Mouse (Mus musculus) gastrocnemius, adult 18-20 months (tissue): ENCODE measurements at regions not wholly inside any gene's neighbourhood (a gene's known extent, or its start where the extent isn't known, plus 50 kb on each side); places are given as distances from the start of the nearest gene placed in this dataset.

ENCODE experiments used
- DNase-seq: peaks from one replicate; pipeline ENCODE4 v3.0.0; 2021; ENCODE audit warnings: low spot score

DNA sequence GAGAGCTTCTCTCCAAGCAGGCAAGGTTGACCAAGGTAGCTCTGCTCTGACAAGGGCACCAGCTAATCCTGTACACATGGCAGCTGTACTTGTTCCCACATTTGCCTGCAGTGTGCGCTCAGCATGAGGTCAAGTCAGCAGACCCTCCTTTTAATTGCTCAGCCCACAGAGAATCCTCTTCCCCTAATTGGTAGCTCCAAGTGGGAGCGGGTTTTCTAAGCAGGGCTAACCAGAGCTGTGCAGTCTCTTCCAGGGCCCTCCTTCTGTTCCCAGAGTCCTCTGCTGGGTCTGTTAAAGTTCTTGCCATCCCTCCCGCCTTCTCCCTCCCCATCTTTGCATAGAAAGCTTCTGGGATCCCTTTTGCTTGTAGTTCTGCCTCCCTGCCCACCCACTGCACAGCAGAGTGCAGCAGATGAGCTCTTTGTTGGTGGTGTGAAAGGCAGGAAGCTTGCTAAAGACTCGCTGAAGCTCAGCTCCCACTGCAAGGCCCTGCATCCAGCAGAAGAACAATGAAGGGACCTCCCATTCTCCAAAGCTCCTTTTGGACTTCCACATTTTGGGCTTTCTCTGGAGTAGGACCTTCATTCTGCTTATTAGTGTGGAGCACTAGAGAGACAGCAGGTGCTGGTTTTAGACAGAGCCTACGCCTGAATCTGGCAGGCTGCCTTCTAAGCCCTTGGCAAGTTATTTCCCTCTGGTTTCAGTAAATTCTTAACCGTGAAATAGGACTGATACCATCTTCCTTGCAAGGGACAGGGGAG is 235.3 kb upstream of the Serp2 start:
- no peak for DNase-seq

- no peak for DNase-seq
Observed at GRCm38 (mm10) chr14:76789376-76789775, 232.7 kb upstream of the Serp2 start.

- DNase-seq: no peak
Observed at GRCm38 (mm10) chr14:76787601-76788000, 230.9 kb upstream of the Serp2 start.

DNA sequence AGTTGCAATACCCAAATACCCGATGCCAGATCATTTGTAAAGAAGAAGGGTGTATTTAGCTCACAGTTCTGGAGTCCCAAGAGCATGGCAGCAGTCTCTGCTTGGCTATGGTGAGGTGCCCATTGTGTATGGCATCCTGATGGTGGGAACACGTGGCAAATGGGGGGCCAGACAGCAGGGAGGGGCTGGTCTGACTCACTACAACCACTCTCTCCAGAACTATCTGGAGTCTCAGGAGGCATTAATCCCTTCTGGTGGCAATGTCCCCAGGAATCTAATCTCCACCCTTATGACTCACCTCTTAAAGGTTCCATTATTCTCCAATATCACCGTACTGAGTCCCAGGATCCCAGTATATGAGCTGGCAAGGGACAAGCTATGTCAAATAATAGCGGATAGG is 229.5 kb upstream of the Serp2 start:
- no peak for DNase-seq

DNA sequence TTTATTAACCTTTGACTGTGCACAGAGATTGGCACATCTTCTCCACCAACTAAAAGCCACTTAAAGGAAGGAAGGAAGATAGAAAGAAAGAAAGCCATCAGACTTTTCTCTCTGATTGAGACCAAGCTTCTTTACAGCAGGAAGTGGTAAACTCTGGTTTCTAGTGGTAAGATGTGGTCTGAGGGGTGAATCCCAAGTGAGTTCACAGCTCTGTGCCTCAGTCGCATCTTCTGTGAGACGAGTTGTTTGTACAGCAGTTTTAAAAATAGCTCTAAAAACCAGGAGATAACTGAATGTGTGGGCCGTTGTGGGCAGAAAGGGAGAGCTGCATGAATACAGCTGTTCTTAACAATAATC is 224.8 kb upstream of the Serp2 start:
- DNase-seq: no peak

- no peak for DNase-seq
Observed at GRCm38 (mm10) chr14:76780572-76781523, 224.2 kb upstream of the Serp2 start.

- DNase-seq: peak; percentile 31
Observed at GRCm38 (mm10) chr14:76778541-76779399, 222.1 kb upstream of the Serp2 start.

DNA sequence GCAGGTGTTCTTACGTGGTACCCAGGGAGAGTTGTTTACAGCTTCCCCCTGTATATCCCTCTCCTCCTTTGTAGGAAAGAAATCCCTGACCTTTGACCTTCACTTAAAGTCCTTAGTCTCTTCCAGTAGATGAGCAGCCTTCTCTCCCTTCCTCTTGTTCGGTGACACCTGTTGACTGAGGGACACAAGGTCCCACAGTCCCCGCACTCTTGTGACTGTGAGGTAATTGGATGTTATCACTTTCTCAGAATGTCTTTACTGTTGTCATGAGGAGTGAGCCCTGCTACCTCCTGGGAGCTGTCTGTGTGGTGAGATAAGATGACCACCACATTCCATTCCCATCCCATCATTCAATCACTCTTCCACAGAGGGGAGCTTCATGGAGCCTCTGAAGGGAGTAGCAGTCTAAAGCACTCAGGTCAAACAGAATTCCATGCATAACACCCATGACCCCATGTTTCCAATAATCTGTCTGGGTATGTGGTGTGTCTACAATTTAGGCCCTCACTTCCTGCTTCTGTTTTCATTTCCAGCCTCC is 218.8 kb upstream of the Serp2 start:
- no peak for DNase-seq

DNA sequence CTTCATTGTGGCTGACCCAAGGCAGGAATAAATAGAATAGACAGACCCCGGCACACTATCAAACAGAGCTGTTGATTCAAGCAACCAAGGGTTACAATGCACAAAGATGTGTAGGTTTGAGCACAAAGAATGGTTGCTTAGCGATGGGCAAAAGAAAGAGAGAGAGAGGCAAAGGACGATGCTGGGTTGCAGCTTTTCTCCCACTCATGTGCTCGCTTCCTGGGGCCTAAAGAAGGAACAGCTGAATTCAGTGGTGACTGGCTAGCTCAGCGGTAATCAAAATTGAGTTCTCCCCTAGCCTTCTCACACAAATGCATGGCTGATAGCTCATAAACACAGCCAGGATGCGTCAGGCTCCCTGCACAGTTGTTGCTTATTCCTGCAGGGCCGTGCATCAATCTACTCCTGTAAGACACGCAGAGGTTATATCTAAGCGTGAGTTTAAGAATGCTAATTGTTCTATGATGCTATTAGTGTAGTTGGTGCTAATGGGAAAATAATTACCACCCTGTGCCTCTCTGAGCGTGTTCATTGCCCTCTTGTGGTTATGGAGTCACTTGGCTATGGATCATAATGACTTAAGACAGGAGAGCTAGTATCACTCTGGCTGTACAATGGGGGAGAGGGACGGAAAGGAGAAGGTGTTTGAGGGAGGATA is 216.2 kb upstream of the Serp2 start:
- no peak for DNase-seq

- DNase-seq: no peak
Observed at GRCm38 (mm10) chr14:76770106-76770505, 213.4 kb upstream of the Serp2 start.

- no peak for DNase-seq
Observed at GRCm38 (mm10) chr14:76767301-76767700, 210.6 kb upstream of the Serp2 start.

- no peak for DNase-seq
Observed at GRCm38 (mm10) chr14:76766186-76766713, 209.6 kb upstream of the Serp2 start.

DNA sequence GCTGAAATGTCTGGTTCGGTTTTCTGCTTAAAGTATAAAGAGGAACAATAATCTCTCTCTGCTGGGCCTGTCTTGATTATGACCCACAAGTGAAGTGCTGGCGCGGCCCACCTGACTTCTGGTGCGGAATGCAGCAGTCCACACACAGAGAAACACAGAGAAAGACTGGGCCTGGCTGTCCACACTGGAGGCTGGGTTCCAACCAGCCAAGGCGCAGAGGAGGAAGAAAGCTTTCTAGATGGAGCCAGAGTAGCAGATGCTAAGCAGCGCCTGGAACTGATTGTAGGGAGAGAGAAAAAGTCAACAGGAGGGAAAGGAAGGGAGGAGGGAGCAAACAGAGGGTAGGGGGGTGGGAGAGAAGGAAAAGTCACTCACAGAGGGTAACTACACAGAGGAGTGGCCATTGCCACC is 208.4 kb upstream of the Serp2 start:
- DNase-seq: no peak

DNA sequence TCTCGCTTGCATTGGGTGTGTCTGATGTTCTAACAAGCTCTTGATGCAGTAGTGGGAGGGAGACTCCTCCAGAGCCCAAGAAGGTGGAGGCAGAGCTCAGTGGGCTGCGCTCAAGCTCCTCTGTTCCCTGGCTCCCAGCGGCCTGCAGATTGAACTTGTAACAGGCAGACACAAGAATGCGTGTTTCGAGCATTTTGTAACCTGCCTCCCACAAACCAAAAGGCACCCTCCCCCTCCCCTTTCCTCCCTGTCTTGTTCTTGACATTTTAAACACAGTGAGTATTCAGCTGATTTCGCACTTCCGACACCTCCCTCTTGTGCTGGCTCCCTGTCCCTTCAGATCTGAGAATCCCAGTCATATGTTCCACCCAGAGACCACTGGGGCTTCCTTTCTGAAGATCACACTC is 207.7 kb upstream of the Serp2 start:
- DNase-seq: no peak

- no peak for DNase-seq
Observed at GRCm38 (mm10) chr14:76763539-76763938, 206.8 kb upstream of the Serp2 start.

DNA sequence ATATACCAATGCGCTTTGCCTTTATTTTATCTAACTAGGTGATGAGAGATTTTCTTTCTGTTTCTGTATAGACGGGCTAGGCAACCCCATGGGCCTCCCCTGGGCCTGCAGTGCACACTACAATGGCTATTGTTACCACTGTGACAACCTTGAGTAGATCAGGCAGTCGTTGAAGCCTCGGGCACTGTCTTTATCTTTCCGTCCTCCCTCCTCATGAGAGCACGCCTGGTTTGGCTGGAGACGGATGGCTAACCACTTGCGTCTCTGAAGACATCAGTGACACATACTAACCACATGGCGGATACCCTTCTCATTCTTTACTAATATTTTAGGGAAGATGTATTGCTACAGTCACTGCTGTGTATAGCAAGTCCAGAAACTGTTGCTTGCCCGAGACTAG is 206.1 kb upstream of the Serp2 start:
- DNase-seq: no peak

GRCm38 (mm10) chr14:76761691-76762090 is 205.0 kb upstream of the Serp2 start:
- DNase-seq: no peak

DNA sequence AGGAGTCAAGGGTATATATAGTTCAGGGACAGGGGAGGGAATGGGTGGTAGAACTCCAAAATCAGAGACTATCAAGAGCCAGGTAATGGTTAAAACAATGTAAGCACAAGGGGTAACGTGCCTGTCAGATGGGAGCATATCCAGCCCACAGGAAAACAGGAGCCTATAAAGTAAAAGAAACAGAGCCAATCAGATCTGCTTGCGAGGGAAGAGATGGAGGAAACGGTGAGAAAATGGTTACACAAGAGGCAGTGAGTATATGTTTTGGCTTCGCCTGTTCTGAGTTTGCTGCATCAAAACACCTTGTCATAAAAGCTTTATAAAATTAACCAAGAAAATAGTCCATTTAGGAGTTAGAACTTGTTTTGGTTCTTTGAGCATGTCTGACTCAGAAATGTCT is 204.6 kb upstream of the Serp2 start:
- no peak for DNase-seq

GRCm38 (mm10) chr14:76760509-76761023 is 203.9 kb upstream of the Serp2 start:
- DNase-seq: peak; percentile 88

GRCm38 (mm10) chr14:76759377-76759776 is 202.7 kb upstream of the Serp2 start:
- no peak for DNase-seq
